Mouse (Mus musculus): ENCODE measurements around the gene Impg1.

- TF ChIP-seq CTCF (IDR thresholded peaks at IDR 0.05; ENCODE audit: low read depth) (no peak), EP300 (IDR thresholded peaks at IDR 0.05; ENCODE audit: low read depth) (no peak)
Observed at GRCm38 (mm10) chr9:80269596-80269995, 195.7 kb downstream of the Impg1 start.

Data from liver, embryonic 14.5 days (tissue).